Mouse (Mus musculus) cortical plate, adult 2 months (tissue): Measurements from ENCODE around the gene Tarbp1. TPM values are rescaled to one million over a fixed set of nuclear protein-coding genes. Genes with fewer than 3 reads are reported as not detected.
"Not testable (repeated sequence)": the region's sequence is repeated elsewhere in the genome, so short reads cannot be mapped to it uniquely, and the experiment has no call there.

Experiments used
- H3K27ac ChIP-seq: fragments of 200-500 bp; 2 replicates; pipeline ENCODE4 v1.5.1; 2012; ENCODE audit warnings: low read length, control low read depth, inconsistent platforms; ENCODE audit not compliant: insufficient read depth
- H3K4me1 ChIP-seq: fragments of 200-500 bp; 2 replicates; pipeline ENCODE4 v1.6.1; 2011; ENCODE audit warnings: low read length; ENCODE audit not compliant: control insufficient read depth, insufficient read depth
- H3K4me3 ChIP-seq: fragments of 200-500 bp; 2 replicates; pipeline ENCODE4 v1.5.1; 2011; ENCODE audit warnings: mild to moderate bottlenecking, low read length, control low read depth; ENCODE audit not compliant: insufficient read depth
- CTCF ChIP-seq: fragments of 200-500 bp; IDR thresholded peaks from 2 replicates; pipeline ENCODE4 v1.5.1; 2011; ENCODE audit warnings: mild to moderate bottlenecking, control low read depth, low read length; ENCODE audit not compliant: insufficient read depth; ENCODE audit errors: extremely low read depth
- POLR2A ChIP-seq: fragments of 200-500 bp; IDR thresholded peaks from 2 replicates; pipeline ENCODE4 v1.6.1; 2011; ENCODE audit warnings: mild to moderate bottlenecking, low read length, control low read depth; ENCODE audit not compliant: insufficient read depth; ENCODE audit errors: extremely low read depth
- polyA plus RNA-seq: library from polyadenylated mRNA; depleted of rRNA; stranded (reverse); fragments of >200 nt; gene quantifications from 2 replicates; pipeline ENCODE4 v1.2.3, GENCODE M21; 2012

Gene Tarbp1
- polyA plus RNA-seq, 1 experiment = 5.5 TPM

- no peak for TF ChIP-seq CTCF
- TF ChIP-seq POLR2A = peak; percentile 89
- peaks cover 5% of the 10 kb centered on the region; the same call in 1 of the 2 replicates for H3K4me1 ChIP-seq
- H3K4me3 ChIP-seq = peak within 1 kb of the TSS; percentile 88
- peak within 1 kb of the TSS; percentile 75 for H3K27ac ChIP-seq
These were observed 52.5 kb downstream of the Tarbp1 start, which contains the start of gene Coa6 for GRCm38 (mm10) chr8:126422174-126422919. Gene Coa6, plus strand, starts transcription at chr8:126422515.

- no peak overlapping the region for H3K4me3 ChIP-seq
- TF ChIP-seq POLR2A = no peak
- no peak overlapping the region for H3K27ac ChIP-seq
- H3K4me1 ChIP-seq = peaks cover 5% of the 10 kb centered on the region; the same call in 1 of the 2 replicates
These were observed 54.0 kb downstream of the Tarbp1 start for GRCm38 (mm10) chr8:126420834-126421233.

DNA sequence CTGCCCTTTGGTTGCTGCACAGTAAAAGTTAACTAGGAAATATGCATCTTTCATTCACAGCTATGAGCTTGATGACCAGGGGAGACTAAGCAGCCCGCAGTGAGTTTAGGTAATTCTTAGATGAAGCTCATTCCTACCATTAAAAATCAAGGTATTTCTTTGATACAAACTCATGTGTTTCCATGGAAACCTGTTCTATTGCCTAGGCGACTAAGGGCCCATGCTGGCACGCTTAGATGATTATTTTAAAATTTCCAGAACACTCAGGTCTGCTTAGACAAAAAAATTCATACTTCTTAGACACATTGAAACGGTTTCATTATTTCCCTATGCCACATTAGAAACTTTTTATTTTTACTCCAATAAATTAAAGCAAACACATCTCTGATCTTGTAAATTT lies 69.8 kb downstream of the Tarbp1 start:
- no peak for TF ChIP-seq POLR2A
- no peak for TF ChIP-seq CTCF
- Histone ChIP-seq H3K4me1 (peaks cover 5% of the 10 kb centered on the region), H3K4me3 (no peak overlapping the region), H3K27ac (peak overlapping the region; percentile 88; the same call in 1 of the 2 replicates)

DNA sequence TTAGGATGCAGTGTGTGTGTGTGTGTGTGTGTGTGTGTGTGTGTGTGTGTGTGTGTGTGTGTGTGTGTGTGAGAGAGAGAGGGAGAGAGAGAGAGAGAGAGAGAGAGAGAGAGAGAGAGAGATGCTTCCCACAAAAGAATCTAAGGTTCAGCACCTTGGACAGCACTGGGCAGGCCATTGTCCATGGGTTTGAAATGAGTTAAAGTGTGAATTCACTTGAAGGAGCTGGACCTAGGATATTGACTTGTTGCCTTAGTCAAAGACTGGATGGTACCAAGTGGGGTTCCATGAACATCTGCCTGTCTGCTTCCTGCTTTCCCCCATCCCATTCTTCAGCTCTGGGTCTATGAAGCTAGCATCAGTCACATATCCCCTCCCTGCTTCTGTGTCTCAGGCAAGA lies 70.3 kb downstream of the Tarbp1 start:
- H3K27ac ChIP-seq = peak overlapping the region; percentile 88
- H3K4me1 ChIP-seq = not testable (repeated sequence)

GRCm38 (mm10) chr8:126398349-126398748 lies 76.5 kb downstream of the Tarbp1 start:
- Histone ChIP-seq H3K27ac (no peak overlapping the region), H3K4me3 (no peak overlapping the region), H3K4me1 (peaks cover 4% of the 10 kb centered on the region)
- TF ChIP-seq CTCF (peak; percentile 36), POLR2A (no peak)

More for the DNA sequence above, 70.3 kb downstream of the Tarbp1 start:
- H3K4me3 ChIP-seq = not testable (repeated sequence)

DNA sequence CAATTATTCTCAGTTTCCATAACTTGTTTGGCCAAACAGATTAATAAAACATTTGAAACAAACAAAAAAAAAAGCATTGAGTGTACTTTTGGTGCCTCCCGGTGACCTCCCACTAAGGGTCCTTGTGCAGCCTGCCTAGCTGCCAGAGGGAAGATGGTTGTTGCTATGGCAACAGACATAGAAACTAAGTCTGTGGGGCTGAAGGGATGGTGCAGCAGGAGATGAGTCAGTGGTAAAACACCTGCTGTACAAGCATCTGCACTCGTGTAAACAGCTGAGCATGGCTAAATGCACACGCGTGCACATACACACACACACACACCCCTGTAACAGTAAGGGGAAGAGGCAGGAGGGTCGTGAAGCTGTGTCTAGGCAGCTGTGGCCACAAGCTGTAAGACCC lies 78.9 kb downstream of the Tarbp1 start:
- Histone ChIP-seq H3K4me1 (peaks cover 4% of the 10 kb centered on the region), H3K4me3 (no peak overlapping the region), H3K27ac (no peak overlapping the region)
- TF ChIP-seq CTCF = no peak
- TF ChIP-seq POLR2A = no peak

DNA sequence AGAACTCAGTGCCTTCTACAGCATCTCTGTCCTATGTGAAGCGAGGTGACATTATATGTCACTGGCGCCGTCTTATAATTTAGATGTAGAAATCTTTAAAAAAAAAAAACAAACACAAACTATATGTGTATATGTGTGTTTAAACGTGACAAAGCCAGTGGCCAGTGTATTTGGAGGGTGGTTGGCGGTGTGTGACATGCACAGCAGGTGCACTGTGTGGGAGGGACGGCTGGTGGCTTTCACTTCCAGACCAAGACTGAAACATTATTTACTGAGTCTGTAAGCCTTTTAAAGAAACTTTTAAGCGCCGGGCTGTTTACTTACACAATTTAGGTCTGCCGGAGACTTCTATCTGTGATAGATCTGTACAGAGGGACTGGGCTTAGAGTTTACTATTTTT lies 79.5 kb downstream of the Tarbp1 start:
- TF ChIP-seq POLR2A = no peak
- TF ChIP-seq CTCF = no peak
- no peak overlapping the region for H3K27ac ChIP-seq
- no peak overlapping the region for H3K4me3 ChIP-seq
- H3K4me1 ChIP-seq = peaks cover 4% of the 10 kb centered on the region

- H3K27ac ChIP-seq = no peak overlapping the region
- TF ChIP-seq POLR2A (no peak), CTCF (no peak)
These were observed 83.3 kb downstream of the Tarbp1 start for GRCm38 (mm10) chr8:126391541-126391940.

GRCm38 (mm10) chr8:126387566-126387965 lies 87.3 kb downstream of the Tarbp1 start:
- TF ChIP-seq POLR2A (no peak), CTCF (no peak)
- no peak overlapping the region for H3K4me3 ChIP-seq
- no peaks in the 10 kb centered on the region for H3K4me1 ChIP-seq
- H3K27ac ChIP-seq = no peak overlapping the region

More at GRCm38 (mm10) chr8:126391541-126391940, 83.3 kb downstream of the Tarbp1 start:
- peaks cover 4% of the 10 kb centered on the region for H3K4me1 ChIP-seq
- no peak overlapping the region for H3K4me3 ChIP-seq

DNA sequence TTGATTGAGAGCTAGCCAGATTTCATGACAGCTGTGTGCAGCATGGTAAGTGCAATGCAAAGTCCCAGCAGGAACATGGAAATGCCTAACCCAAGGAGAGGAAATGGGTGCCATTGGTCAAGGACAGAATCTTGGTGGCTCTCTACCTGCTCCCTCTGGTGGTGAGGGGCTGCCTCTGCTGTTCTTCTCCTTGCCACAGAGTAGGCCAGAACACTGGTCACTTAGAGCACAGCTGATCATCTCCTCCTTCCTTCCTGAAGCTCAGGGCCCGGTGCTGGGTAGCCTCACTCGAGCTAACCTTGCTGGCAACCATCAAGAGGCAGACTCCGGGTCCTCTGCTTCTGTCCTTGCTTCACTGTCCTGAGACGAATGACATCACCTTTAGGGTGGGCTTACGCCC lies 92.1 kb downstream of the Tarbp1 start:
- Histone ChIP-seq H3K27ac (no peak overlapping the region), H3K4me3 (no peak overlapping the region), H3K4me1 (no peaks in the 10 kb centered on the region)
- peak; percentile 69 for TF ChIP-seq CTCF
- no peak for TF ChIP-seq POLR2A

DNA sequence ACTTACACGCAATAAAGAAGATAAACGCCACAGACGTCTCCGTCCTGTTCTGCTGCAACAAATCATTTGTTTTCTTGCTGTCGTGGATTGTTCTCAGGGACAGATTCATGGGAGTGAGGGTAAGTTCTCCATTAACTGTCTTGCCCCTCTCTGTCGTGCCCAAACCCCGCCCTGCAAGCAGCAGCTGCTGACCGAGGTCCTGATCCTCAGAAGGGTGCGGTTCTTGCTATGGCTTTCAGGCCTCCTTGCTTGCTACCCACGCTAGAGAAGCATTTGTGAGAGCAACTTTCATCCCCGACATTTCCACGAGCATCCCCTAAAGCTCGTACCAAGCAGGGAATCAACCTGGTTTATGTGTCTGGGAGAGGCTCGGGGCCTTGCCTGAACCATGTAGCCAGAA lies 92.6 kb downstream of the Tarbp1 start:
- TF ChIP-seq CTCF (no peak), POLR2A (no peak)
- Histone ChIP-seq H3K27ac (no peak overlapping the region), H3K4me3 (no peak overlapping the region), H3K4me1 (no peaks in the 10 kb centered on the region)
